Mouse (Mus musculus) liver, embryonic 14.5 days (tissue): ENCODE data around the gene Gm32717. TPM values are rescaled to one million over a fixed set of nuclear protein-coding genes. Genes with fewer than 3 reads are reported as not detected.
"Not testable (repeated sequence)": the region's sequence is repeated elsewhere in the genome, so short reads cannot be mapped to it uniquely, and the experiment has no call there.

Experiments
- ATAC-seq: fragments of 200-750 bp; cut with Nextera tagmentation; 2 replicates; pipeline ENCODE4 v1.8.0; 2017; ENCODE audit warnings: moderate number of reproducible peaks, mild to moderate bottlenecking, moderate library complexity; ENCODE audit not compliant: insufficient read depth
- DNase-seq, 3 experiments: peaks; one replicate each; pipeline ENCODE4 v3.0.0-alpha.2; 2012 to 2013; ENCODE audit warnings: low read depth in 3 of 3, low spot score in 3 of 3
- H3K27ac ChIP-seq: fragments of 300-500 bp; sonication (generic); 2 replicates; pipeline ENCODE4 v1.5.1; 2014; ENCODE audit warnings: moderate library complexity, mild to moderate bottlenecking, control low read depth, inconsistent platforms
- H3K27me3 ChIP-seq: fragments of 300-500 bp; sonication (generic); 2 replicates; pipeline ENCODE4 v1.6.1; 2014; ENCODE audit warnings: mild to moderate bottlenecking, low read length, moderate library complexity; ENCODE audit not compliant: control insufficient read depth, insufficient read depth
- H3K36me3 ChIP-seq: fragments of 300-500 bp; sonication (generic); replicated peaks from 2 replicates; pipeline ENCODE4 v1.6.1; 2014; ENCODE audit warnings: low read depth; ENCODE audit not compliant: control insufficient read depth, insufficient read depth
- H3K4me1 ChIP-seq, 2 experiments: fragments of 200-500 bp in 1 of 2; fragments of 300-500 bp in 1 of 2; sonication (generic) in 1 of 2; replicated peaks; 2 replicates each; pipeline ENCODE4 v1.6.1; 2012 to 2014; ENCODE audit warnings: antibody characterized with exemption in 1 of 2, inconsistent platforms in 1 of 2, low read length in 1 of 2; ENCODE audit not compliant: control insufficient read depth in 2 of 2, insufficient read depth in 2 of 2
- H3K4me2 ChIP-seq: fragments of 300-500 bp; sonication (generic); 2 replicates; pipeline ENCODE4 v1.6.1; 2014; ENCODE audit warnings: low read depth, mild to moderate bottlenecking, control low read depth, moderate library complexity
- H3K4me3 ChIP-seq, 2 experiments: fragments of 200-500 bp in 1 of 2; fragments of 300-500 bp in 1 of 2; sonication (generic) in 1 of 2; 2 replicates each; pipeline ENCODE4 v1.5.1; 2012 to 2014; ENCODE audit warnings: low read depth in 2 of 2, low read length in 2 of 2, mild to moderate bottlenecking in 2 of 2, control low read depth in 1 of 2, inconsistent platforms in 1 of 2, moderate library complexity in 1 of 2; ENCODE audit not compliant: insufficient read depth in 1 of 2
- H3K9ac ChIP-seq: fragments of 300-500 bp; sonication (generic); replicated peaks from 2 replicates; pipeline ENCODE4 v1.6.1; 2014; ENCODE audit warnings: mild to moderate bottlenecking, control low read depth, moderate library complexity
- H3K9me3 ChIP-seq: fragments of 300-500 bp; sonication (generic); 2 replicates; pipeline ENCODE4 v1.6.1; 2016; ENCODE audit warnings: low read length, mixed read lengths; ENCODE audit not compliant: control insufficient read depth
- WGBS: fragments of 180-500 bp; shearing (Covaris S2); extraction: QIAGEN DNeasy Blood & Tissue Kit; methylation state at CpG from one replicate; pipeline ENCODE4 v1.1.7; 2014; ENCODE audit not compliant: insufficient replicate concordance; 5-methylcytosine and 5-hydroxymethylcytosine counted together
- polyA plus RNA-seq, 2 experiments: library from polyadenylated mRNA; depleted of rRNA in 1 of 2; stranded (reverse) in 1 of 2; unstranded in 1 of 2; fragments of >200 nt; fragmentation: Nextera tagmentation in 1 of 2; extraction: Ambion mirVana in 1 of 2; gene quantifications; 2 replicates each; pipeline versions ENCODE4 v1.2.1 to v1.2.3; 2012 to 2014

Gene Gm32717
- not detected in 2 replicates for polyA plus RNA-seq (2012; rRNA removed)
- polyA plus RNA-seq (2014; fragmentation: Nextera tagmentation; extraction: Ambion mirVana), result not detected in 2 replicates

- H3K4me1 ChIP-seq, H3K36me3 ChIP-seq, H3K27ac ChIP-seq, H3K9me3 ChIP-seq, H3K27me3 ChIP-seq, H3K9ac ChIP-seq, DNase-seq, H3K4me2 ChIP-seq, ATAC-seq, H3K4me3 ChIP-seq: not testable (repeated sequence)
- no CpG with 5 or more reads among the region's 13 CpGs for WGBS
Measured at GRCm38 (mm10) chr10:118240680-118241079, at the start of gene Gm32717. Gm32717 (minus strand) TSS chr10:118240780.

- not testable (repeated sequence) for H3K9me3 ChIP-seq, H3K27ac ChIP-seq, H3K27me3 ChIP-seq, DNase-seq, H3K9ac ChIP-seq, H3K36me3 ChIP-seq, H3K4me1 ChIP-seq, ATAC-seq, H3K4me3 ChIP-seq, H3K4me2 ChIP-seq
- no CpG with 5 or more reads among the region's 5 CpGs for WGBS
Measured at GRCm38 (mm10) chr10:118283016-118283415, 42.4 kb upstream of the Gm32717 start.

- not testable (repeated sequence) for H3K4me3 ChIP-seq, H3K27ac ChIP-seq, H3K9ac ChIP-seq, H3K36me3 ChIP-seq, H3K4me2 ChIP-seq, DNase-seq, H3K9me3 ChIP-seq, ATAC-seq, H3K4me1 ChIP-seq, H3K27me3 ChIP-seq
- WGBS, result 61% methylated on average over 7 of the region's 7 CpGs
Measured at GRCm38 (mm10) chr10:118282565-118282964, 42.0 kb upstream of the Gm32717 start.

- H3K9ac ChIP-seq, H3K4me1 ChIP-seq, H3K4me2 ChIP-seq, H3K4me3 ChIP-seq, DNase-seq, H3K36me3 ChIP-seq, H3K27ac ChIP-seq, H3K9me3 ChIP-seq, H3K27me3 ChIP-seq, ATAC-seq: not testable (repeated sequence)
- WGBS, result no CpG with 5 or more reads among the region's 4 CpGs
Measured at GRCm38 (mm10) chr10:118278069-118278468, 37.5 kb upstream of the Gm32717 start.

- not testable (repeated sequence) for H3K36me3 ChIP-seq, H3K9me3 ChIP-seq, ATAC-seq, H3K27ac ChIP-seq, H3K4me2 ChIP-seq, H3K9ac ChIP-seq, H3K4me3 ChIP-seq, DNase-seq, H3K4me1 ChIP-seq, H3K27me3 ChIP-seq
- WGBS, result no CpG with 5 or more reads among the region's 2 CpGs
Measured at GRCm38 (mm10) chr10:118271416-118271815, 30.8 kb upstream of the Gm32717 start.

GRCm38 (mm10) chr10:118268812-118269211 lies 28.2 kb upstream of the Gm32717 start:
- H3K36me3 ChIP-seq, H3K9me3 ChIP-seq, H3K4me1 ChIP-seq, ATAC-seq, H3K27ac ChIP-seq, H3K9ac ChIP-seq, H3K4me3 ChIP-seq, H3K27me3 ChIP-seq, DNase-seq, H3K4me2 ChIP-seq: not testable (repeated sequence)
- WGBS, result 0% methylated on average over 3 of the region's 8 CpGs

- not testable (repeated sequence) for H3K4me3 ChIP-seq, DNase-seq, H3K4me1 ChIP-seq, H3K27me3 ChIP-seq, H3K9ac ChIP-seq, H3K9me3 ChIP-seq, H3K4me2 ChIP-seq, H3K36me3 ChIP-seq, ATAC-seq, H3K27ac ChIP-seq
- no CpG with 5 or more reads among the region's 13 CpGs for WGBS
Measured at GRCm38 (mm10) chr10:118258388-118258787, 17.8 kb upstream of the Gm32717 start, which contains the start of gene Gm32802. Gm32802 (plus strand) TSS chr10:118258688.
